Mouse (Mus musculus): ENCODE measurements around the gene Mycn. TPM values are rescaled to one million over a fixed set of nuclear protein-coding genes. Genes with fewer than 3 reads are reported as not detected.

The Mycn gene
- total and polyA plus RNA-seq, 2 experiments: 0.54 to 0.65 TPM

GRCm38 (mm10) chr12:12906321-12906720 lies 35.4 kb downstream of the Mycn start:
- no peaks in the 10 kb centered on the region; the same call in 1 of the 2 replicates for H3K4me1 ChIP-seq (ENCODE audit: control insufficient read depth, insufficient read depth, low read length)
- no peak for DNase-seq (ENCODE audit: extremely low read depth, low read depth, low spot score)
- no peak overlapping the region for H3K4me3 ChIP-seq (ENCODE audit: insufficient read depth, low read depth, low read length)
- H3K27me3 ChIP-seq (ENCODE audit: control insufficient read depth, insufficient read depth, low read length): no peaks in the 10 kb centered on the region
- no peaks in the 10 kb centered on the region for H3K79me2 ChIP-seq (ENCODE audit: control insufficient read depth, insufficient read depth, low read length)
- no peaks in the 10 kb centered on the region for H3K36me3 ChIP-seq (ENCODE audit: control insufficient read depth, insufficient read depth, low read length)
- TF ChIP-seq CTCF (IDR thresholded peaks at IDR 0.05; ENCODE audit: low read depth, low read length) (no peak), POLR2A (IDR thresholded peaks at IDR 0.05; ENCODE audit: extremely low read depth, insufficient read depth, low read length) (no peak)
- no peak overlapping the region for H3K27ac ChIP-seq (replicated peaks; ENCODE audit: insufficient read depth, low read depth, low read length)
- WGBS: 68% methylated on average over 8 of the region's 8 CpGs
- H3K9ac ChIP-seq (ENCODE audit: low read depth, low read length): no peak overlapping the region

GRCm38 (mm10) chr12:12905117-12905516 lies 36.6 kb downstream of the Mycn start:
- Histone ChIP-seq H3K4me3 (ENCODE audit: insufficient read depth, low read depth, low read length) (no peak overlapping the region), H3K27ac (replicated peaks; ENCODE audit: insufficient read depth, low read depth, low read length) (no peak overlapping the region), H3K27me3 (ENCODE audit: control insufficient read depth, insufficient read depth, low read length) (no peaks in the 10 kb centered on the region), H3K79me2 (ENCODE audit: control insufficient read depth, insufficient read depth, low read length) (no peaks in the 10 kb centered on the region), H3K4me1 (ENCODE audit: control insufficient read depth, insufficient read depth, low read length) (no peaks in the 10 kb centered on the region), H3K36me3 (ENCODE audit: control insufficient read depth, insufficient read depth, low read length) (no peaks in the 10 kb centered on the region), H3K9ac (ENCODE audit: low read depth, low read length) (no peak overlapping the region)
- 86% methylated on average over 6 of the region's 6 CpGs for WGBS
- TF ChIP-seq POLR2A (IDR thresholded peaks at IDR 0.05; ENCODE audit: extremely low read depth, insufficient read depth, low read length) (no peak), CTCF (IDR thresholded peaks at IDR 0.05; ENCODE audit: low read depth, low read length) (no peak)
- DNase-seq (ENCODE audit: extremely low read depth, low read depth, low spot score): no peak

- H3K79me2 ChIP-seq (ENCODE audit: control insufficient read depth, insufficient read depth, low read length): no peaks in the 10 kb centered on the region
- no peak overlapping the region for H3K9ac ChIP-seq (ENCODE audit: low read depth, low read length)
- H3K4me1 ChIP-seq (ENCODE audit: control insufficient read depth, insufficient read depth, low read length): no peaks in the 10 kb centered on the region
- no peak overlapping the region for H3K27ac ChIP-seq (replicated peaks; ENCODE audit: insufficient read depth, low read depth, low read length)
- WGBS: 35% methylated on average over 23 of the region's 23 CpGs
- H3K27me3 ChIP-seq (ENCODE audit: control insufficient read depth, insufficient read depth, low read length): no peaks in the 10 kb centered on the region
- DNase-seq (ENCODE audit: extremely low read depth, low read depth, low spot score): peak; percentile 74
- H3K36me3 ChIP-seq (ENCODE audit: control insufficient read depth, insufficient read depth, low read length): no peaks in the 10 kb centered on the region
- no peak overlapping the region for H3K4me3 ChIP-seq (ENCODE audit: insufficient read depth, low read depth, low read length)
- TF ChIP-seq CTCF (IDR thresholded peaks at IDR 0.05; ENCODE audit: low read depth, low read length) (no peak), POLR2A (IDR thresholded peaks at IDR 0.05; ENCODE audit: extremely low read depth, insufficient read depth, low read length) (no peak)
These were observed 37.2 kb downstream of the Mycn start for GRCm38 (mm10) chr12:12904512-12904953.

GRCm38 (mm10) chr12:12904086-12904485 lies 37.6 kb downstream of the Mycn start:
- no peaks in the 10 kb centered on the region for H3K79me2 ChIP-seq (ENCODE audit: control insufficient read depth, insufficient read depth, low read length)
- no peak for DNase-seq (ENCODE audit: extremely low read depth, low read depth, low spot score)
- H3K27me3 ChIP-seq (ENCODE audit: control insufficient read depth, insufficient read depth, low read length): no peaks in the 10 kb centered on the region
- WGBS: 53% methylated on average over 1 of the region's 1 CpGs
- no peak for TF ChIP-seq CTCF (IDR thresholded peaks at IDR 0.05; ENCODE audit: low read depth, low read length)
- TF ChIP-seq POLR2A (IDR thresholded peaks at IDR 0.05; ENCODE audit: extremely low read depth, insufficient read depth, low read length): no peak
- H3K9ac ChIP-seq (ENCODE audit: low read depth, low read length): no peak overlapping the region
- H3K36me3 ChIP-seq (ENCODE audit: control insufficient read depth, insufficient read depth, low read length): no peaks in the 10 kb centered on the region
- H3K4me3 ChIP-seq (ENCODE audit: insufficient read depth, low read depth, low read length): no peak overlapping the region
- no peak overlapping the region for H3K27ac ChIP-seq (replicated peaks; ENCODE audit: insufficient read depth, low read depth, low read length)
- H3K4me1 ChIP-seq (ENCODE audit: control insufficient read depth, insufficient read depth, low read length): no peaks in the 10 kb centered on the region

- Histone ChIP-seq H3K36me3 (ENCODE audit: control insufficient read depth, insufficient read depth, low read length) (no peaks in the 10 kb centered on the region), H3K9ac (ENCODE audit: low read depth, low read length) (no peak overlapping the region), H3K4me3 (ENCODE audit: insufficient read depth, low read depth, low read length) (no peak overlapping the region), H3K27ac (replicated peaks; ENCODE audit: insufficient read depth, low read depth, low read length) (no peak overlapping the region), H3K27me3 (ENCODE audit: control insufficient read depth, insufficient read depth, low read length) (0 out of 2 replicates have a peak, but pooled peaks cover 3% of the 10 kb centered on the region), H3K79me2 (ENCODE audit: control insufficient read depth, insufficient read depth, low read length) (no peaks in the 10 kb centered on the region), H3K4me1 (ENCODE audit: control insufficient read depth, insufficient read depth, low read length) (no peaks in the 10 kb centered on the region)
- no peak for TF ChIP-seq CTCF (IDR thresholded peaks at IDR 0.05; ENCODE audit: low read depth, low read length)
- TF ChIP-seq POLR2A (IDR thresholded peaks at IDR 0.05; ENCODE audit: extremely low read depth, insufficient read depth, low read length): no peak
- 97% methylated on average over 1 of the region's 1 CpGs for WGBS
- no peak for DNase-seq (ENCODE audit: extremely low read depth, low read depth, low spot score)
These were observed 39.3 kb downstream of the Mycn start for GRCm38 (mm10) chr12:12902403-12902802.

GRCm38 (mm10) chr12:12898356-12899126 lies 43.2 kb downstream of the Mycn start:
- H3K36me3 ChIP-seq (ENCODE audit: control insufficient read depth, insufficient read depth, low read length): no peaks in the 10 kb centered on the region
- H3K27ac ChIP-seq (replicated peaks; ENCODE audit: insufficient read depth, low read depth, low read length): no peak overlapping the region
- H3K4me1 ChIP-seq (ENCODE audit: control insufficient read depth, insufficient read depth, low read length): no peaks in the 10 kb centered on the region
- TF ChIP-seq CTCF (IDR thresholded peaks at IDR 0.05; ENCODE audit: low read depth, low read length): no peak
- no peak for TF ChIP-seq POLR2A (IDR thresholded peaks at IDR 0.05; ENCODE audit: extremely low read depth, insufficient read depth, low read length)
- no peak for DNase-seq (ENCODE audit: extremely low read depth, low read depth, low spot score)
- no peak overlapping the region for H3K4me3 ChIP-seq (ENCODE audit: insufficient read depth, low read depth, low read length)
- H3K27me3 ChIP-seq (ENCODE audit: control insufficient read depth, insufficient read depth, low read length): 0 out of 2 replicates have a peak, but pooled peaks cover 3% of the 10 kb centered on the region
- H3K79me2 ChIP-seq (ENCODE audit: control insufficient read depth, insufficient read depth, low read length): no peaks in the 10 kb centered on the region
- 56% methylated on average over 2 of the region's 2 CpGs for WGBS
- H3K9ac ChIP-seq (ENCODE audit: low read depth, low read length): no peak overlapping the region

Measured in liver, adult 2 months (tissue).